Mouse (Mus musculus) c-Kit-positive CD71-negative TER-119-negative erythroid progenitor cells, embryonic 14.5 days (primary cell): ENCODE measurements around the gene Gm42906.

Experiments
- DNase-seq: peaks from one replicate; pipeline ENCODE4 v3.0.0-alpha.2; 2013; ENCODE audit warnings: low read depth

Gene Gm42906

GRCm38 (mm10) chr5:151393821-151394662 is 33.9 kb downstream of the Gm42906 start:
- DNase-seq: no peak

GRCm38 (mm10) chr5:151389827-151390226 is 38.1 kb downstream of the Gm42906 start:
- DNase-seq: no peak

GRCm38 (mm10) chr5:151379896-151380295 is 48.1 kb downstream of the Gm42906 start:
- no peak for DNase-seq

GRCm38 (mm10) chr5:151379210-151379609 is 48.8 kb downstream of the Gm42906 start:
- DNase-seq: no peak

GRCm38 (mm10) chr5:151376931-151377330 is 51.0 kb downstream of the Gm42906 start:
- no peak for DNase-seq

- no peak for DNase-seq
Observed at GRCm38 (mm10) chr5:151374825-151375224, 53.1 kb downstream of the Gm42906 start.

GRCm38 (mm10) chr5:151371130-151371529 is 56.8 kb downstream of the Gm42906 start:
- no peak for DNase-seq

GRCm38 (mm10) chr5:151369306-151369721 is 58.6 kb downstream of the Gm42906 start:
- no peak for DNase-seq

- peak; percentile 98 for DNase-seq
Observed at GRCm38 (mm10) chr5:151368395-151369190, 59.4 kb downstream of the Gm42906 start.

- peak; percentile 30 for DNase-seq
Observed at GRCm38 (mm10) chr5:151367881-151368394, 60.0 kb downstream of the Gm42906 start.

- no peak for DNase-seq
Observed at GRCm38 (mm10) chr5:151367317-151367716, 60.6 kb downstream of the Gm42906 start.

- no peak for DNase-seq
Observed at GRCm38 (mm10) chr5:151363343-151364000, 64.5 kb downstream of the Gm42906 start.

GRCm38 (mm10) chr5:151349616-151350015 is 78.3 kb downstream of the Gm42906 start:
- no peak for DNase-seq

- DNase-seq: no peak
Observed at GRCm38 (mm10) chr5:151348418-151348817, 79.5 kb downstream of the Gm42906 start.

- no peak for DNase-seq
Observed at GRCm38 (mm10) chr5:151346626-151347025, 81.3 kb downstream of the Gm42906 start.

GRCm38 (mm10) chr5:151344737-151345136 is 83.2 kb downstream of the Gm42906 start:
- DNase-seq: no peak

GRCm38 (mm10) chr5:151333686-151334085 is 94.3 kb downstream of the Gm42906 start:
- no peak for DNase-seq

GRCm38 (mm10) chr5:151333191-151333594 is 94.8 kb downstream of the Gm42906 start:
- DNase-seq: no peak

GRCm38 (mm10) chr5:151315804-151316597 is 112.0 kb downstream of the Gm42906 start:
- DNase-seq: no peak

- DNase-seq: no peak
Observed at GRCm38 (mm10) chr5:151300286-151300685, 127.7 kb downstream of the Gm42906 start.

GRCm38 (mm10) chr5:151299576-151299975 is 128.4 kb downstream of the Gm42906 start:
- DNase-seq: no peak
